Mouse (Mus musculus) ovary, adult 18-20 months (tissue): ENCODE measurements around the gene Slc15a2.

Experiments
- DNase-seq: peaks from one replicate; pipeline ENCODE4 v3.0.0; 2022; ENCODE audit warnings: low spot score, mixed read lengths

Slc15a2 gene

GRCm38 (mm10) chr16:36770191-36770771 is 14.5 kb downstream of the Slc15a2 start:
- no peak for DNase-seq

DNA sequence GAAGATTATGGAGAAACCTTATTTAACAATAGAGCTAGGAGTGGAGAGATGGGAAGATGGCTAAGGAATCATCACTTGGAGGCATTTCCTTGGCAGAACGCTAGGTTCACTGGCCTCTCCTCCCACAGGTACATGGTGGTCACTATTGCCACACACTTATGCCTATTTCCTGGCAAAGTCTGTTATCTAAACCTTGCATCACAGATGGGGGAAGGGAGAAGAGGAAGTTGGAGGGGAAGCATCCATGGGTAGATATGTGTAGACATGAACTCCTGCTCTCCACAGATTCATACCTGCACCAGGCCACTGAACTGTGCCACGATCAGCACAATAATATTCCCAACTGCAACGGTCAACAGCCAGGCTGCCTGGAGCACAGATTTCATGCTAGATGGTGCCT is 32.8 kb downstream of the Slc15a2 start:
- no peak for DNase-seq

GRCm38 (mm10) chr16:36747767-36748166 is 37.0 kb downstream of the Slc15a2 start:
- DNase-seq: no peak

- DNase-seq: no peak
These were observed 37.7 kb downstream of the Slc15a2 start for GRCm38 (mm10) chr16:36747068-36747467.

DNA sequence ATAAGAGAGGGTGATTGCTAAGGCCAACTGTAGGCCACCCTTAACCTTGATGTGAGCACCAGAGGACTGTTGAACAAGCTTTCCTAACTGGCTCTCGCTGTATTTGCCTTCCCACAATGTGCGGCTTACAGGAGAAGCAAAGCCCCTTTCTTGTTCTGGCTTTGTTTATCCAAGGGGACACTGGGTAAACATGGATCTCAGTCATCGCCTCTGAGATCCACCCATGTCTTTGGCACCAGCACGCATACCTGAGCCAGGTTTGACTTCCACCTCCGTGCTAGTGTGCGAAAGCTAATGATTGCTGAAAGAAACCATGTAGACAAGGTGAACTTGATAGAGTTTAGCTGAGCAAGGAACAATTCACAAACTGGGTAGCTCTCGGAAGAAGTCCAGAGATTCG is 41.2 kb downstream of the Slc15a2 start:
- DNase-seq: no peak

DNA sequence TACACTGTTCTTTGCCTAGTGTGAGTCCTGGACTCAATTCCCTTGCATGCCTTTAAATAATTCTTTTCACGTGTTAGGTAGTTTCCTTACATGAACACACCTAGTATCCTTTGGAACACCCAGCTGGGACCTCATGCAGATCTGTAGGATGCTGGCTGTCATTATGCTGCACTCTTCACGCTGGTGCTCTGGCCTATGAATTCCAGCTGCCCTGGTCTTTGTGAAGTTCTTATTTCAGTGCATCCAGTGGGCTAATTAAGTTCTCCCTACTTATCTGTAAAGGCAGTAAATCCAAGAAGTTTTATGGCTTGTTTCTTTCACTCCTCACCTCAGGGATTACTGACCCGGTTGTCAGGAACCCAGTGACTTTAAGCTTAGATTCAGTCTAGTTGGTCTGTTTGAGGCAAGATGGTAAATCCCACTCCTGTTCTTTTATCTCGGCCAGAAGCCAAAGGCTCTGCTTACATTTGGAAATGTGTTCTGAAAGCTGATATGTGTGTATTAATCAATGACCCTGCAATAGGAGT is 45.3 kb downstream of the Slc15a2 start:
- DNase-seq: no peak

GRCm38 (mm10) chr16:36735421-36735820 is 49.3 kb downstream of the Slc15a2 start:
- DNase-seq: no peak

GRCm38 (mm10) chr16:36733827-36734226 is 50.9 kb downstream of the Slc15a2 start:
- DNase-seq: no peak

- no peak for DNase-seq
These were observed 52.2 kb downstream of the Slc15a2 start for GRCm38 (mm10) chr16:36732572-36732971.

- DNase-seq: no peak
These were observed 55.8 kb downstream of the Slc15a2 start for GRCm38 (mm10) chr16:36728959-36729358.

- DNase-seq: no peak
These were observed 60.8 kb downstream of the Slc15a2 start for GRCm38 (mm10) chr16:36723880-36724443.

- no peak for DNase-seq
These were observed 62.0 kb downstream of the Slc15a2 start for GRCm38 (mm10) chr16:36722739-36723138.

GRCm38 (mm10) chr16:36720194-36721055 is 64.3 kb downstream of the Slc15a2 start:
- no peak for DNase-seq

DNA sequence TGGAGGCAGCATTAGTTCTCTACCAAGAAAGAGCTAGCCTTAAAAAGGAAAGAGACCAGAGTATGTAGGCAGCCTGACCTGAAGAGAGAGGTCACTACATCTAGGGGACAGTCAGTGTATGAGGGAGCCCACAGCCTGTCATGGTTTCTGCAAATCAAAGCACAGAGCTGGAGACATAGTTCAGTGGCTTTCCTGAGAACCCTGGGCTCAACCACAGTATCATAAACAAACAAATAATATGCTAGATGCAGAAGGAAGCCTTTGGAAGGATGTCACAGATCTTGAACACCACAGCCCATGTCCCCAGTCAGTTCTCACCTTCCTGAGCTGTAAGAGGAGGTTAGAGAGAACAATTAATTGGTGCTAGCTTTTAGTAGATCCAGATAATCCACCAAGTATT is 66.1 kb downstream of the Slc15a2 start:
- no peak for DNase-seq

- DNase-seq: no peak
These were observed 67.3 kb downstream of the Slc15a2 start for GRCm38 (mm10) chr16:36717481-36717880.

DNA sequence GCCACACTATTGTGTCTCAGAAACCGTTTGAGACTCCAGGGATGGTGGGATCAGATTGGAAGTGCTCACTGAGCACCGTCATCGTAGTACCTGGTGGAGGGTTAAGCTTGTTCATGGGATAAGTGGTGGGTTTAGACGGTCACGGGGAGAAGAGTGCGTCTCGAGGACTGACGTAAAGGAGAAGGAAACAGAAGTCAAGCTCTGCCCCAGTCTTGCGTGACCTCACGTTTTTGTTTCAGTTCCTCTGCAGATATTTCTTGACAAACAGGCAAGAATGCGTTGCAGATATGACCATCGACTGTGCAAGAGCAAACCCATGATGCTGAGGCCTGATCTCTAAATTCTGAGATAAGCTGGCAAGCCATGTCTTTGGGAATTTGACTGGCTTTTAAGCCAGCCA is 73.0 kb downstream of the Slc15a2 start:
- DNase-seq: no peak

GRCm38 (mm10) chr16:36710794-36711193 is 74.0 kb downstream of the Slc15a2 start:
- DNase-seq: no peak

DNA sequence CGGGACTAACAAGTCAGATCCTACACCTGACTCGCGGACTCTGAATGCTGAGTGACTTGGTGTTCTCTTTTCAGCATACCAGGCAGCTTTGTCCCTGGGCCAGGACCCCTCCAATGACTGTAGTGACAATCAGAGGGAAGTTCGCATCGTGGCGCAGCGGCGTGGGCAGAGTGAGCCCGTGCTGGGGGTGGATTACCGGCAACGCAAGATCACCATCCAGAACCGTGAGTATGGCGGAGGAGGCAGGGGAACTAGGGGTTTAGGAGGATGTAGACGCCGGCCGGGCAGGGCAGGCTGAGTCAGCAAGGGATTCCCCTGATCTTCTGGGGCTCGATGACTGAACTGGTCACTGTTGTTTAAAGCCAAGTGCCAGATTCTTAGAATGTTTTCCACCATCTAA is 75.4 kb downstream of the Slc15a2 start:
- no peak for DNase-seq

DNA sequence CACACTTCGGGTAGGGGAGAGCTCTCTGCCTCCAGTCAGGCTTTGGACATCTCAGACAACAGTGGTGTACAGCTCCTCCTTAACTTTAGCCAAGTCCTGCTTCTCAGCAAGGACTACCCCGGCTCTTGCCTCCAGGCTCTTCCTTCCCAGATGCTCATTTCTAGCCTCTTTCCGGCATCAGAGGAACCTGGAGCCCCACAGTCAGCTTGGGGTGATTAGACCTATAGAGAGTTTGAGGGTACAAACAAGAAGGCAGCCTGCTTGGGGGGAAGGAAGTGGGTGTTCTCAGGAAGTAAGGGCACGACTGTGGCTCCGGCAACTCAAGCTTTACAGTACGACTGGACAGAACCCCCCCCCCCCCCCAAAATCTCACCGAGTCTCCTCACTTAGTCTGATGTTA is 76.0 kb downstream of the Slc15a2 start:
- DNase-seq: no peak

DNA sequence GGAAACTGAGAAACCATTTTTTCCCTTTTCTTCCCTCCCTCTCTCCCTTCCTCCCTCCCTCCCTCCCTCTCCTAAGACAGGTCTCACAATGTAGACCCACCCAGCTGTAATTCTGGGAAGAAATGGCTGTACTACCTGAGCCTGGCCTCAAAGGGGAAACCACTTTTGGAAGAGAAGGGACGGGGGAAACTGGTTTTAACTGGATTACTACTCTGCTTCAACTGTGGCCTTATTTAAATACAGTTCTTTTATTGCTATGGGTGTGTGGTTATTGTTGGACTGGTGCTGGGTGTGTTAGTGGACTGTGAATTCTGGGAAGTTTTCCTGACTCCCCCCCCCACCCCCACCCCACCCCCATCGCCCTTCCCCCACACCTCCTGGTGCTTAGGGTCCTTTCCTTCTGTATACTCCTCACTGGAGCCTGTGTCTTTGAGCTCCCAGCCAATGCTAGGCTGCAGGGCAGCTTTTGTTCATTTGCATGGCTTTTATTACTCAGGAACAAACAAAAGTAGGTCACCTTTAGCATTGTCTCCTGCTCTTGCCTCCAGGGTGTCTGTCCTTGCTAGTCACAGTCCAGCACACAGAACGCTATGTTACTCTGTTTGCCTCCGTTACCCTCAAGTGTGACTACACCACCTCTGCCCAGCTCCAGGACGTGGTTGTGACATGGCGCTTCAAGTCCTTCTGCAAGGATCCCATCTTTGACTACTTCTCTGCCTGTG is 76.9 kb downstream of the Slc15a2 start:
- no peak for DNase-seq

GRCm38 (mm10) chr16:36700484-36700883 is 84.3 kb downstream of the Slc15a2 start:
- no peak for DNase-seq
